Mouse (Mus musculus): Measurements from ENCODE around the gene Ptpn9.
A peak's percentile ranks its signal among the peaks of the same experiment; 100 is the strongest.

The Ptpn9 gene

GRCm38 (mm10) chr9:57014766-57015165 is 20.0 kb downstream of the Ptpn9 start:
- DNase-seq, result no peak

GRCm38 (mm10) chr9:57017631-57018030 is 22.9 kb downstream of the Ptpn9 start:
- no peak for DNase-seq

- no peak for DNase-seq
Observed at GRCm38 (mm10) chr9:57031756-57032155, 37.0 kb downstream of the Ptpn9 start.

- peak; percentile 78 for DNase-seq
Observed at GRCm38 (mm10) chr9:57056237-57056636, 61.5 kb downstream of the Ptpn9 start.

- no peak for DNase-seq
Observed at GRCm38 (mm10) chr9:57064164-57064563, 69.4 kb downstream of the Ptpn9 start.

GRCm38 (mm10) chr9:57068266-57068665 is 73.5 kb downstream of the Ptpn9 start:
- DNase-seq, result no peak

- DNase-seq, result no peak
Observed at GRCm38 (mm10) chr9:57070262-57070661, 75.5 kb downstream of the Ptpn9 start.

- DNase-seq, result no peak
Observed at GRCm38 (mm10) chr9:57070800-57071545, 76.2 kb downstream of the Ptpn9 start.

- DNase-seq, result peak; percentile 82
Observed at GRCm38 (mm10) chr9:57071801-57072351, 77.2 kb downstream of the Ptpn9 start, which contains the start of gene Sin3a. Gene Sin3a, plus strand, starts transcription at chr9:57072040.

- no peak for DNase-seq
Observed at GRCm38 (mm10) chr9:57072526-57072988, 77.8 kb downstream of the Ptpn9 start.

- DNase-seq, result peak; percentile 98
Observed at GRCm38 (mm10) chr9:57072989-57073789, 78.5 kb downstream of the Ptpn9 start.

- DNase-seq, result no peak
Observed at GRCm38 (mm10) chr9:57073790-57074094, 79.0 kb downstream of the Ptpn9 start.

- peak; percentile 56 for DNase-seq
Observed at GRCm38 (mm10) chr9:57074171-57074821, 79.6 kb downstream of the Ptpn9 start.

- DNase-seq, result peak; percentile 76
Observed at GRCm38 (mm10) chr9:57074822-57075603, 80.3 kb downstream of the Ptpn9 start.

- peak; percentile 99 for DNase-seq
Observed at GRCm38 (mm10) chr9:57075681-57076381, 81.1 kb downstream of the Ptpn9 start.

- DNase-seq, result peak; percentile 89
Observed at GRCm38 (mm10) chr9:57076701-57077660, 82.3 kb downstream of the Ptpn9 start.

- no peak for DNase-seq
Observed at GRCm38 (mm10) chr9:57082236-57082635, 87.5 kb downstream of the Ptpn9 start.

All from thymus, postnatal 14 days (tissue).